Mouse (Mus musculus): ENCODE data around the gene Immp2l.

The Immp2l gene

GRCm38 (mm10) chr12:41950726-41951125 is 926.8 kb downstream of the Immp2l start:
- no peak for DNase-seq (ENCODE audit: extremely low spot score, low spot score)

- DNase-seq (ENCODE audit: extremely low spot score, low spot score), result no peak
Observed at GRCm38 (mm10) chr12:41961038-41961437, 937.1 kb downstream of the Immp2l start.

GRCm38 (mm10) chr12:41991408-41991807 is 967.5 kb downstream of the Immp2l start:
- no peak for DNase-seq (ENCODE audit: extremely low spot score, low spot score)

Data from neural tube, embryonic 10.5 days (tissue).